ENCODE assay signal across 8 mouse cellular contexts in genomic region chr16:32609401-32609779, GRCm38 (mm10). TPM values are rescaled to one million over a fixed set of nuclear protein-coding genes. Genes with fewer than 3 reads are reported as not detected.
DNase-seq lines count a peak whose midpoint lies in the region; ATAC-seq and TF ChIP-seq lines count a peak whose summit lies in the region.

No protein-coding gene starts in this region.

- no peaks in the 10 kb centered on the region for H3K27me3 ChIP-seq in heart, embryonic 10.5 days (ENCODE audit: insufficient read depth, poor library complexity, severe bottlenecking)
- no peaks in the 10 kb centered on the region for H3K27me3 ChIP-seq in CH12.LX (replicated peaks)
- H3K27me3 ChIP-seq in forebrain, embryonic 12.5 days, result no peaks in the 10 kb centered on the region
- no peaks in the 10 kb centered on the region for H3K27me3 ChIP-seq in liver, embryonic 11.5 days (replicated peaks; ENCODE audit: control insufficient read depth, insufficient read depth, low read length)

- H3K4me1 ChIP-seq in heart, embryonic 10.5 days, result peaks cover 9% of the 10 kb centered on the region
- H3K4me1 ChIP-seq in CH12.LX (ENCODE audit: control insufficient read depth in 1 of 2, insufficient read depth in 2 of 2), result peaks cover 0 to 45% of the 10 kb centered on the region in 2 experiments; a peak in 2 of 4 replicates
- peaks cover 19% of the 10 kb centered on the region for H3K4me1 ChIP-seq in forebrain, embryonic 12.5 days
- peaks cover 13% of the 10 kb centered on the region for H3K4me1 ChIP-seq in liver, embryonic 11.5 days (replicated peaks; ENCODE audit: control insufficient read depth, insufficient read depth, low read length)

- H3K9me3 ChIP-seq in heart, embryonic 10.5 days, result no peaks in the 10 kb centered on the region
- no peaks in the 10 kb centered on the region for H3K9me3 ChIP-seq in CH12.LX (replicated peaks; ENCODE audit: low read length)
- H3K9me3 ChIP-seq in forebrain, embryonic 12.5 days, result no peaks in the 10 kb centered on the region
- no peaks in the 10 kb centered on the region for H3K9me3 ChIP-seq in liver, embryonic 11.5 days (ENCODE audit: control insufficient read depth, low read length)

- no peak for ATAC-seq in forebrain, embryonic 12.5 days (ENCODE audit: low FRiP score)
- no peak for ATAC-seq in liver, embryonic 11.5 days (replicated peaks; ENCODE audit: low FRiP score)

- peaks cover 48% of the 10 kb centered on the region for H3K79me2 ChIP-seq in CH12.LX (replicated peaks; ENCODE audit: control insufficient read depth, extremely low read depth, insufficient read depth, poor library complexity, severe bottlenecking)

- intact Hi-C loops in heart, postnatal 14 days (cut with DNase I), result loop anchor here (2.0 kb wide), 1 partner anchor 101 kb away; no protein-coding TSS in a partner anchor

- peak overlapping the region; percentile 44; the same call in 1 of the 2 replicates for H3K4me2 ChIP-seq in CH12.LX (ENCODE audit: insufficient read depth, low read depth, poor library complexity, severe bottlenecking)
- H3K4me2 ChIP-seq in forebrain, embryonic 12.5 days, result peak overlapping the region; percentile 70
- H3K4me2 ChIP-seq in liver, embryonic 11.5 days, result peak overlapping the region; percentile 52

- TF ChIP-seq RAD21 in CH12.LX (IDR thresholded peaks at IDR 0.05; ENCODE audit: low read depth, low read length), result no peak

- H3K36me3 ChIP-seq in heart, embryonic 10.5 days, result peaks cover 10% of the 10 kb centered on the region
- peaks cover under 1 to 4% of the 10 kb centered on the region in 2 experiments for H3K36me3 ChIP-seq in CH12.LX (replicated peaks in 1 of 2; ENCODE audit: control insufficient read depth in 1 of 2, insufficient read depth in 1 of 2, low read length in 1 of 2)
- H3K36me3 ChIP-seq in forebrain, embryonic 12.5 days (replicated peaks), result peaks cover 4% of the 10 kb centered on the region
- peaks cover 4% of the 10 kb centered on the region for H3K36me3 ChIP-seq in liver, embryonic 11.5 days (ENCODE audit: control insufficient read depth, insufficient read depth, low read length)

- in situ Hi-C loops in CH12.LX (cut with MboI; ENCODE audit: low pct_ligation_motif_present, low pct_unique_long_range_greater_than_20kb, low sequenced_read_pairs), result loop anchor here (5.0 kb wide), 1 partner anchor 37 kb away; no protein-coding TSS in a partner anchor

- DNase-seq in heart, embryonic 10.5 days (ENCODE audit: low spot score), result no peak
- DNase-seq in heart, postnatal 14 days, result no peak
- DNase-seq in CH12.LX (ENCODE audit: extremely low read depth), result no peak
- no peak for DNase-seq in liver, embryonic 11.5 days (ENCODE audit: low spot score)
- DNase-seq in adrenal gland, postnatal 14 days, result no peak
- DNase-seq in thymus, postnatal 36 days, result no peak
- DNase-seq in adrenal gland, adult 18-20 months (ENCODE audit: low spot score in 2 of 2), result no peak

- peak overlapping the region; percentile 62 for H3K9ac ChIP-seq in CH12.LX (ENCODE audit: insufficient read depth, low read depth)
- peak overlapping the region; percentile 75 for H3K9ac ChIP-seq in forebrain, embryonic 12.5 days
- peak overlapping the region; percentile 99 for H3K9ac ChIP-seq in liver, embryonic 11.5 days (ENCODE audit: low read depth, low read length)

- no peak for TF ChIP-seq EP300 in CH12.LX (IDR thresholded peaks at IDR 0.05; ENCODE audit: low read length)

- WGBS in heart, embryonic 10.5 days, result under 1% methylated on average over 14 of the region's 14 CpGs
- under 1% methylated on average over 14 of the region's 14 CpGs for WGBS in forebrain, embryonic 12.5 days
- under 1% methylated on average over 14 of the region's 14 CpGs for WGBS in liver, embryonic 11.5 days

- peak overlapping the region; percentile 96 for H3K4me3 ChIP-seq in heart, embryonic 10.5 days
- peak overlapping the region; percentile 78 to 90 (median 87) for H3K4me3 ChIP-seq in CH12.LX (replicated peaks in 1 of 3; ENCODE audit: low read depth in 2 of 3, low read length in 2 of 3, poor library complexity in 1 of 3)
- H3K4me3 ChIP-seq in forebrain, embryonic 12.5 days (replicated peaks), result peak overlapping the region; percentile 62
- H3K4me3 ChIP-seq in liver, embryonic 11.5 days (ENCODE audit: low read depth, low read length), result peak overlapping the region; percentile 87

- peak overlapping the region; percentile 97 for H3K27ac ChIP-seq in heart, embryonic 10.5 days
- H3K27ac ChIP-seq in CH12.LX (ENCODE audit: insufficient read depth, low read depth), result peak overlapping the region; percentile 72
- peak overlapping the region; percentile 92 for H3K27ac ChIP-seq in forebrain, embryonic 12.5 days
- peak overlapping the region; percentile 98 for H3K27ac ChIP-seq in liver, embryonic 11.5 days (ENCODE audit: low read depth, low read length)

- dilution Hi-C loops in CH12.LX (cut with MboI; ENCODE audit: extremely low pct_ligation_motif_present, extremely low pct_unique_long_range_greater_than_20kb, low sequenced_read_pairs), result no loop called here

- no peak for TF ChIP-seq CTCF in CH12.LX (conservative IDR thresholded peaks at IDR 0.05 in 1 of 2, IDR thresholded peaks at IDR 0.05 in 1 of 2; ENCODE audit: low read depth in 2 of 2, low read length in 2 of 2)

- TF ChIP-seq POLR2A in CH12.LX (IDR thresholded peaks at IDR 0.05; ENCODE audit: low read depth, low read length), result no peak

TF ChIP-seq in CH12.LX, 34 proteins besides CTCF, POLR2A, EP300 and RAD21:
- no peak for TF ChIP-seq ZC3H11A (IDR thresholded peaks at IDR 0.05; ENCODE audit: low read depth, low read length)
- TF ChIP-seq CHD1 (IDR thresholded peaks at IDR 0.05; ENCODE audit: low read depth, low read length), result 0 out of 2 replicates have a peak, but pooled peaks have one; percentile 57
- no peak for TF ChIP-seq PAX5 (IDR thresholded peaks at IDR 0.05; ENCODE audit: low read length)
- TF ChIP-seq USF2 (conservative IDR thresholded peaks at IDR 0.05; ENCODE audit: low read depth, low read length), result 0 out of 2 replicates have a peak, but pooled peaks have one; percentile 1
- peak; percentile 57 for TF ChIP-seq MYC (IDR thresholded peaks at IDR 0.05; ENCODE audit: low read depth, low read length)
- no peak for TF ChIP-seq NELFE (IDR thresholded peaks at IDR 0.05; ENCODE audit: low read depth, low read length)
- no peak for TF ChIP-seq SMC3 (IDR thresholded peaks at IDR 0.05; ENCODE audit: low read depth, low read length)
- TF ChIP-seq MEF2A (IDR thresholded peaks at IDR 0.05; ENCODE audit: borderline replicate concordance, low read depth, low read length), result no peak; the same call in 1 of the 2 replicates
- peak; percentile 1; the same call in 1 of the 2 replicates for TF ChIP-seq MXI1 (IDR thresholded peaks at IDR 0.05; ENCODE audit: low read depth, low read length)
- no peak for TF ChIP-seq NRF1 (IDR thresholded peaks at IDR 0.05; ENCODE audit: low read depth, low read length)
- TF ChIP-seq CHD2 (IDR thresholded peaks at IDR 0.05; ENCODE audit: low read length), result no peak

RNA-seq across cellular contexts. Expression of gene Tfrc, which starts 0.7 kb away (rescaled TPM):
- polyA plus RNA-seq in heart, embryonic 10.5 days (2016; fragmentation: Nextera tagmentation; extraction: Ambion mirVana), result 72.0 and 82.0 TPM in 2 replicates
- total RNA-seq in heart, postnatal 14 days (2021), result 100 to 1,000 TPM; 273 to 386 TPM
- total RNA-seq in CH12.LX (2012; rRNA removed) (328 and 358 TPM in 2 replicates), CH12.LX (2014; rRNA removed) (840 and 921 TPM in 2 replicates)
- 186 and 190 TPM in 2 replicates for polyA plus RNA-seq in CH12.LX (2012; ENCODE audit: insufficient read length, low read depth)
- 59.2 and 65.4 TPM in 2 replicates for polyA plus RNA-seq in forebrain, embryonic 12.5 days (2016; fragmentation: Nextera tagmentation; extraction: Ambion mirVana)
- polyA plus RNA-seq in liver, embryonic 11.5 days (2014; fragmentation: Nextera tagmentation; extraction: Ambion mirVana), result 220 and 245 TPM in 2 replicates
- total RNA-seq in adrenal gland, postnatal 14 days (2021), result 181 and 285 TPM in 2 replicates
- total RNA-seq in adrenal gland, adult 18-20 months (2021), result 10 to 100 TPM; 19.8 to 34.3 TPM

RNA-seq across cellular contexts. Expression of gene Tnk2, which starts 34.3 kb away (rescaled TPM):
- 6.5 and 9.2 TPM in 2 replicates for polyA plus RNA-seq in heart, embryonic 10.5 days (2016; fragmentation: Nextera tagmentation; extraction: Ambion mirVana)
- total RNA-seq in heart, postnatal 14 days (2021), result 10 to 100 TPM; 24.1 to 26.7 TPM
- total RNA-seq in CH12.LX (2012; rRNA removed) (31.9 and 35.9 TPM in 2 replicates), CH12.LX (2014; rRNA removed) (14.7 and 18.8 TPM in 2 replicates)
- 62.2 and 67.7 TPM in 2 replicates for polyA plus RNA-seq in CH12.LX (2012; ENCODE audit: insufficient read length, low read depth)
- polyA plus RNA-seq in forebrain, embryonic 12.5 days (2016; fragmentation: Nextera tagmentation; extraction: Ambion mirVana), result 13.9 and 14.2 TPM in 2 replicates
- polyA plus RNA-seq in liver, embryonic 11.5 days (2014; fragmentation: Nextera tagmentation; extraction: Ambion mirVana), result 10.8 and 11.6 TPM in 2 replicates
- total RNA-seq in adrenal gland, postnatal 14 days (2021), result 48.5 and 55.4 TPM in 2 replicates
- total RNA-seq in adrenal gland, adult 18-20 months (2021), result 10 to 100 TPM; 29.9 to 33.1 TPM
